Mouse (Mus musculus): ENCODE data around the gene Cryzl1. TPM values are rescaled to one million over a fixed set of nuclear protein-coding genes. Genes with fewer than 3 reads are reported as not detected.
A peak's percentile ranks its signal among the peaks of the same experiment; 100 is the strongest.

The Cryzl1 gene
- polyA plus RNA-seq, 1 experiment from 2014 or later, result 93.0 TPM

DNA sequence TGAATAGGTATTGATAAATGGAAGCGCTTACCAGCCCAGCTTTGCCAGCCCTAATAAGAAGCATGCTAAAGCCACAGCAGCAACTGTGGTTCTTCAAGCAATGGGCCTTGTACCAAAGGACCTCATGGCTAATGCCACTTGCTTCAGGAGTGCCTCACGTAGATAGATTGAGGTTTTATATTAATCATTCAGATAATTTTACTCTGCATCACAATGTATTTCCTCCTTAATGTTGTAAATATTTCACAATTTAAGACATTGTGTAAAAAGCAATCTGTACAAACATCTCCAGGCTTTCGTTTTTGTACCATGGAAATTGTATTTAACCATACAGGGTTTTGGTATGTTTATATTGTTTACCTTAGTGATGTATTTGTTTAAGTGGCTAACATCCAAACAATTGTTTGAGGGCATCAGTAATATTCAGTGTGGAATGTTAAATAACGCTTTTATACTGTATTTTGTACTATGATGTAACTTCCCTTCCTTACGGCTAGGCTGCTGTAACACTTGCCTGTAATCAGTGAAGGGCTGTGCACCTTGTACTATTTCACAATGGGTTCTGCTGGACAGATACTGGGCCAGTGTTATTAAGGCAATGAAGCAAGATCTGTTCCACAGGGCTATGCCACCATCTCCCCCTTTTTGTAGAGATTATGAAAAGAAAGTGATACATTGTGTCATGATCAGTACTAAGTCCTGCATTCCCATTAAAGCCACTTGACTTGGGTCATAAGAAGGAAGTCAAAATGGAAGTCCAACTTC, 50.4 kb downstream of the Cryzl1 start:
- no peaks in the 10 kb centered on the region for H3K27me3 ChIP-seq
- H3K9me3 ChIP-seq, result no peaks in the 10 kb centered on the region
- peaks cover 88% of the 10 kb centered on the region for H3K36me3 ChIP-seq
- no peaks in the 10 kb centered on the region for H3K4me1 ChIP-seq (replicated peaks)
- 92% methylated on average over 5 of the region's 5 CpGs for WGBS
- no peak for ATAC-seq (ENCODE audit: low read depth)
- no peak overlapping the region for H3K9ac ChIP-seq
- no peak overlapping the region for H3K4me2 ChIP-seq
- no peak overlapping the region for H3K27ac ChIP-seq (replicated peaks)
- H3K4me3 ChIP-seq, result no peak overlapping the region

DNA sequence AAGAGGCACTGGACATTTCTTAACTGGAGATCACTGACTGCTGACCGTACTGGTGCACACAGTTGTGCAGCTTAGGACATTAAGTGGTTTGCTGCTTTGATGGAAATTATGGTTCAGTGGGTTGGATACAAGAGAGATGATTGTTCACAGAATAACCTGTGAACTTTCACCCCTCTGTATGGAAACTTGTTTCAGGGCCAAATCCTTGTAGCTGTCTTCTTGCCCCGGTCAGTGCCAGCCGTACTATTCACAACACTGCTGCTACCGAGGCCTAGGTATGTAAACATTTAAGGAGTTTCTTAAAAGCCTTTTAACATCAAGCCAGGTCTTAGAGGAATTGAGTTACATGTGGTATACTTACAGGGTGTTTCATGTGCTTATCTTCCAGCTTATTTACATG, 54.3 kb downstream of the Cryzl1 start:
- no peaks in the 10 kb centered on the region for H3K9me3 ChIP-seq
- H3K4me2 ChIP-seq, result no peak overlapping the region
- no peak for ATAC-seq (ENCODE audit: low read depth)
- H3K4me1 ChIP-seq (replicated peaks), result no peaks in the 10 kb centered on the region
- no peak overlapping the region for H3K27ac ChIP-seq (replicated peaks)
- H3K4me3 ChIP-seq, result no peak overlapping the region
- H3K9ac ChIP-seq, result no peak overlapping the region
- H3K27me3 ChIP-seq, result no peaks in the 10 kb centered on the region
- H3K36me3 ChIP-seq, result peaks cover 86% of the 10 kb centered on the region
- WGBS, result 85% methylated on average over 4 of the region's 4 CpGs

DNA sequence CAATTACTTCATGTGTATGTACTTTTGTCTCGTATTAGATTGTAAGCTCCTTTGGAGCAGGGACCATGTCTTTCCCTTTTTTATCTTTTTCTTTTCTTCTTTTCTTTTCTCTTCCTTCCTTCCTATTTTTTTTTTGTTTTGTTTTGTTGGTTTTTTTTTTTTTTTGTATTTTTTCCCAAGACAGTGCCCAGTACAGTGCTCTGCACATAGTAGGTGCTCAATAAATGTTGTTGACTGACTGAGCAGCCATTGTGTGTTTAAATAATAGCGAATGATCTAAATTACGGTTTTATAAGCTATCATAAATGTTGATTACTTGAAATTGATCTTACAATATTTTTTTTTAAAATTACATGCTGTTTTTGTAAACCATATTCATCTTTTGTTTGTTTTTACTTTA, 65.0 kb downstream of the Cryzl1 start:
- Histone ChIP-seq H3K4me3 (no peak overlapping the region), H3K4me2 (no peak overlapping the region), H3K36me3 (peaks cover 89% of the 10 kb centered on the region), H3K27me3 (no peaks in the 10 kb centered on the region), H3K4me1 (replicated peaks) (peaks cover 18% of the 10 kb centered on the region), H3K27ac (replicated peaks) (no peak overlapping the region), H3K9ac (no peak overlapping the region), H3K9me3 (no peaks in the 10 kb centered on the region)
- no peak for ATAC-seq (ENCODE audit: low read depth)
- 95% methylated on average over 3 of the region's 3 CpGs for WGBS

DNA sequence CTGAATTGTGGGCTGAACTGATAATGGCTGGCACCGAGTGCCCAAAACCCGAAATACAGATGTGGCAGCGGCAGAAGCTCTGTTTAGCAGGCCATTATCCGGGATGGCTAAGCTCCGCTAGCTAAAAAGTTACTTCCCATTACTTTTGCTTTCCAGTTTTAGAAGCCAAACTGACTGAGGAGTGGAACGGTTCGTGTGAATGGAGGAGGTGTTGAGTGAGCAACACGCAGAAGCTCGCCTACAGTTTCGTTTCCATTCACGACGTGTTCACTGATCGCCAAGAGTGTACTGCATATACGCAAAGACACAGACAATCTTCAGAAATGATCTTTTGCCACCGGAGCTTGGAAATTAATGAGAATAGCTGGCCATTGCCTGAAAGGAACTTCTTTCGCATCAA, 66.4 kb downstream of the Cryzl1 start:
- no peak overlapping the region for H3K4me2 ChIP-seq
- WGBS, result 94% methylated on average over 16 of the region's 16 CpGs

DNA sequence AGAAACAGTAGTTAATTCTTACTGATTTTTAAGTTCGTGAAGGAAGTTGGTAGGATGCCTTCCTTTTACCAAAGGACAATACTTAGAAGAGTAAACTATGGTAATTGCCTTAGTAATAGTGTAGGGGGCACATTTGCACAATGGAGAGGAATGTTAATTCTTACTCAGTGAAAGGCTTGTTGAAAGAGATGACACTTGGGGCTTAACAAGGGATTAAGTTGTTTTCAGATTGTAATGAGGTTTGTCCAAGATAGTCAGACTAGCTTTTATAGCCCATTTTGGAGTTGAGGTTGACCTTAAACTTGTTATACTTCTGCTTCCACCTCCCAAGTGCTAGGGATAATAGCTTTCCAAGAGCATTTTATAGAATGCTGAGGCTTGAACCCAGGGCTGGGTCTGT, 67.4 kb downstream of the Cryzl1 start:
- Histone ChIP-seq H3K4me3 (no peak overlapping the region), H3K4me2 (no peak overlapping the region), H3K27ac (replicated peaks) (no peak overlapping the region), H3K36me3 (peaks cover 93% of the 10 kb centered on the region), H3K9ac (no peak overlapping the region), H3K4me1 (replicated peaks) (peaks cover 18% of the 10 kb centered on the region), H3K9me3 (no peaks in the 10 kb centered on the region), H3K27me3 (no peaks in the 10 kb centered on the region)
- 50% methylated on average over 1 of the region's 1 CpGs for WGBS
- ATAC-seq (ENCODE audit: low read depth), result no peak

More for the DNA sequence above, 66.4 kb downstream of the Cryzl1 start:
- peaks cover 93% of the 10 kb centered on the region for H3K36me3 ChIP-seq
- peaks cover 18% of the 10 kb centered on the region for H3K4me1 ChIP-seq (replicated peaks)
- no peak overlapping the region for H3K27ac ChIP-seq (replicated peaks)
- H3K9ac ChIP-seq, result no peak overlapping the region
- no peak overlapping the region for H3K4me3 ChIP-seq
- no peaks in the 10 kb centered on the region for H3K27me3 ChIP-seq
- ATAC-seq (ENCODE audit: low read depth), result no peak
- no peaks in the 10 kb centered on the region for H3K9me3 ChIP-seq

DNA sequence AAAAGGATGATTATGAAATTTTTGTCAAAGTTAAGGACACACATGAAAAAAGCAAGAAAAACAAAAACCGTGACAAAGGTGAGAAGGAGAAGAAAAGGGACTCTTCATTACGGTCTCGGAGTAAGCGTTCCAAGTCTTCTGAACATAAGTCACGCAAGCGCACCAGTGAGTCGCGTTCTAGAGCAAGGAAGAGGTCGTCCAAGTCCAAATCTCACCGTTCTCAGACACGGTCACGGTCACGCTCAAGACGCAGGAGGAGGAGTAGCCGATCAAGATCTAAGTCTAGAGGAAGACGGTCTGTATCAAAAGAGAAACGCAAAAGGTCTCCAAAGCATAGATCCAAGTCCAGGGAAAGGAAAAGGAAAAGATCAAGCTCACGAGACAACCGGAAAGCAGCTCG, 69.0 kb downstream of the Cryzl1 start:
- H3K27ac ChIP-seq (replicated peaks), result no peak overlapping the region
- no peak overlapping the region for H3K4me2 ChIP-seq
- H3K9ac ChIP-seq, result no peak overlapping the region
- H3K27me3 ChIP-seq, result no peaks in the 10 kb centered on the region
- H3K4me1 ChIP-seq (replicated peaks), result peaks cover 18% of the 10 kb centered on the region
- ATAC-seq (ENCODE audit: low read depth), result no peak
- H3K9me3 ChIP-seq, result no peaks in the 10 kb centered on the region
- WGBS, result 98% methylated on average over 20 of the region's 20 CpGs
- H3K4me3 ChIP-seq, result no peak overlapping the region
- peaks cover 93% of the 10 kb centered on the region for H3K36me3 ChIP-seq

DNA sequence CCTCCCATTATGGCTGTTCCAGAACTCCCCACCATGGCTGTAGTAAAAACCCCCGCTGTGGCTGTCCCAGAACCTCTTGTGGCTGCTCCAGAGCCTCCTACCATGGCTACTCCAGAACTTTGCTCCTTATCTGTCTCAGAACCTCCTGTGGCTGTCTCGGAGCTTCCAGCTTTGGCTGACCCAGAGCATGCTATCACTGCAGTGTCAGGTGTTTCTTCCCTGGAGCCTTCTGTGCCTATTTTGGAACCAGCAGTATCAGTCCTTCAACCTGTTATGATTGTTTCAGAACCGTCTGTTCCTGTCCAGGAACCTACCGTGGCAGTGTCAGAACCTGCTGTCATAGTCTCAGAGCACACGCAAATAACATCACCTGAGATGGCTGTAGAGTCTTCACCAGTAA, 70.3 kb downstream of the Cryzl1 start:
- Histone ChIP-seq H3K4me1 (replicated peaks) (peaks cover 18% of the 10 kb centered on the region), H3K4me2 (no peak overlapping the region), H3K27me3 (no peaks in the 10 kb centered on the region), H3K36me3 (peaks cover 93% of the 10 kb centered on the region), H3K4me3 (no peak overlapping the region), H3K9ac (no peak overlapping the region), H3K27ac (replicated peaks) (no peak overlapping the region), H3K9me3 (no peaks in the 10 kb centered on the region)
- no peak for ATAC-seq (ENCODE audit: low read depth)
- WGBS, result 96% methylated on average over 5 of the region's 5 CpGs

DNA sequence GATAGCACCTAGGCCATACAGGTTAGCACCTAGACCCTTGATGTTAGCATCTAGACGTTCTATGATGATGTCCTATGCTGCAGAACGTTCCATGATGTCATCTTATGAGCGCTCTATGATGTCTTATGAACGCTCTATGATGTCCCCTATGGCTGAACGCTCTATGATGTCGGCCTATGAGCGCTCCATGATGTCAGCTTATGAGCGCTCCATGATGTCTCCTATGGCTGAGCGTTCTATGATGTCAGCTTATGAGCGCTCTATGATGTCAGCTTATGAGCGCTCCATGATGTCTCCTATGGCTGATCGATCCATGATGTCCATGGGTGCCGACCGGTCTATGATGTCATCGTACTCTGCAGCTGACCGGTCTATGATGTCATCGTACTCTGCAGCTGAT, 71.5 kb downstream of the Cryzl1 start:
- Histone ChIP-seq H3K9ac (no peak overlapping the region), H3K9me3 (no peaks in the 10 kb centered on the region), H3K4me2 (no peak overlapping the region), H3K27ac (replicated peaks) (no peak overlapping the region), H3K36me3 (peaks cover 86% of the 10 kb centered on the region), H3K27me3 (no peaks in the 10 kb centered on the region), H3K4me3 (no peak overlapping the region), H3K4me1 (replicated peaks) (peaks cover 18% of the 10 kb centered on the region)
- WGBS, result 98% methylated on average over 17 of the region's 17 CpGs
- 0 out of 2 replicates have a peak, but pooled peaks have one; percentile 23 for ATAC-seq (ENCODE audit: low read depth)

DNA sequence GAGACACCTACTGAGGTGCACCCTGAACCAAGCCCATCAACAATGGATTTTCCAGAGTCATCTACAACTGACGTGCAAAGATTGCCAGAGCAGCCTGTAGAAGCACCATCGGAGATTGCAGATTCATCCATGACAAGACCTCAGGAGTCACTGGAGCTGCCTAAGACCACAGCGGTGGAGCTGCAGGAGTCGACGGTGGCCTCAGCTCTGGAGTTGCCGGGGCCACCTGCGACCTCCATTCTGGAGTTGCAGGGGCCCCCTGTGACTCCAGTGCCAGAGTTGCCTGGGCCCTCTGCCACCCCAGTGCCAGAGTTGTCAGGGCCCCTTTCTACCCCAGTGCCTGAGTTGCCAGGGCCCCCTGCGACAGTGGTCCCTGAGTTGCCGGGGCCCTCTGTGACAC, 73.5 kb downstream of the Cryzl1 start:
- 98% methylated on average over 9 of the region's 9 CpGs for WGBS
- no peak overlapping the region for H3K4me3 ChIP-seq
- no peak overlapping the region for H3K4me2 ChIP-seq
- no peak overlapping the region for H3K27ac ChIP-seq (replicated peaks)
- H3K4me1 ChIP-seq (replicated peaks), result peaks cover 8% of the 10 kb centered on the region
- ATAC-seq (ENCODE audit: low read depth), result no peak
- no peak overlapping the region for H3K9ac ChIP-seq
- peaks cover 81% of the 10 kb centered on the region for H3K36me3 ChIP-seq
- no peaks in the 10 kb centered on the region for H3K9me3 ChIP-seq
- H3K27me3 ChIP-seq, result no peaks in the 10 kb centered on the region

DNA sequence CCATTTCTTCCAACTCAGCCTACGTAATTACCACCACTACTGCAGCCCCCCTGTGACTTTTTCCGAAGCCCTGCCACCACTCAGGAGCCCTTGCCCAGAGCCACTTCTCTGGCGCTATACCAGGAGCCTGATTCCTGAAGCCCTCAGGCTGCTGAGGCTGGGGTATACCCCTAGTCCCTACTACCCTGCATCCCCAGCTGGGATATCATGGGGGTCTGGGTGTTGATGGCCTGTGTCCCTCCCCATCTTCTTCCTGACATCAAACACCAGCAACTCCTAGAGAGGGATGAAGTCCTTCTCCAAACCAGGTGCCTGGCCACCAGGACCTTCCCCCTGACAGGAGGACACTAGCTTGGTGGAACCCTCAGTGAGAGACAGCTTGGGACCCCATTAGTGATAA, 76.6 kb downstream of the Cryzl1 start:
- peaks cover 50% of the 10 kb centered on the region for H3K36me3 ChIP-seq
- no peak overlapping the region for H3K27ac ChIP-seq (replicated peaks)
- no peak overlapping the region for H3K4me2 ChIP-seq
- H3K9me3 ChIP-seq, result no peaks in the 10 kb centered on the region
- H3K4me3 ChIP-seq, result no peak overlapping the region
- H3K27me3 ChIP-seq, result no peaks in the 10 kb centered on the region
- H3K9ac ChIP-seq, result no peak overlapping the region
- no peak for ATAC-seq (ENCODE audit: low read depth)
- H3K4me1 ChIP-seq (replicated peaks), result peaks cover 18% of the 10 kb centered on the region
- 96% methylated on average over 3 of the region's 3 CpGs for WGBS

DNA sequence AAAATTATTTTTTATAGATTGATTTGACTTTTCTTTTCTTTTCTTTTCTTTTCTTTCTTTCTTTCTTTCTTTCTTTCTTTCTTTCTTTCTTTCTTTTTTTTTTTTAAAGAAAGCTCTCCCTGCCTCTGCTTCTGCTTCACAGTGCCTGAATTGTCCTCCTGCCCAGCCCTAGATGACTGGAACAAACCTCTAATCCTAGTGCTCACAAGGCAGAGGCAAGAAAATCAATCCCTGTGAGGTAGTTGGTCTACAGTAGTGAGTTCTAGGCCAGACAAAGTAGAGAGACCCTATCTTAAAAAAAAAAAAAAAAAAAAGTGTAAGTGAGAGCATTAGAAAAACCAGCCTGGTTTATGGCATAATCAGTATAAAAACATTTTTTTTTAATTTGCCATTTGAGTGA, 79.0 kb downstream of the Cryzl1 start:
- H3K36me3 ChIP-seq, result peaks cover 26% of the 10 kb centered on the region
- no peaks in the 10 kb centered on the region for H3K27me3 ChIP-seq
- H3K27ac ChIP-seq (replicated peaks), result no peak overlapping the region
- peaks cover 28% of the 10 kb centered on the region for H3K4me1 ChIP-seq (replicated peaks)
- no peaks in the 10 kb centered on the region for H3K9me3 ChIP-seq
- H3K4me3 ChIP-seq, result no peak overlapping the region
- peak overlapping the region; percentile 35; the same call in 1 of the 2 replicates for H3K4me2 ChIP-seq
- H3K9ac ChIP-seq, result no peak overlapping the region
- ATAC-seq (ENCODE audit: low read depth), result no peak

DNA sequence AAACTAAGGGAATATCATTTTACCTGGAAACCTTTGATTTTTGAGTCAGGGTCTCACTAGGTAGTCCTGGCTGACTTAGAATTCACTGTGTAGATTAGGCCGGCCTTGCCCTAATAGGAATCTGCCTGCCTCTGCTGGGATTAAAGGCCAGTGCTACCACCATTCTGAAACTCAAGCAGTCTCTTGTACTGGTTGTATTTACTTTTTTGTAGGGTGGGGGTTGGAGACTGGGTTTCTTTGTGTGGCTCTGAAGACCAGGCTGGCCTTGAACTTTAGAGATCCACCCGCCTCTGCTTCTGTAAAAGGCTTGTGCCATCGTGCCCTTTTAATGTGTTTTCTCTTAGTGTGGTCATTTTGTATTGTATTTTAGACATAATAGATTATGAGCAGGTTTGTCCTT, 79.5 kb downstream of the Cryzl1 start:
- H3K36me3 ChIP-seq, result peaks cover 22% of the 10 kb centered on the region
- H3K4me2 ChIP-seq, result peak overlapping the region; percentile 97
- H3K27me3 ChIP-seq, result no peaks in the 10 kb centered on the region
- 61% methylated on average over 3 of the region's 3 CpGs for WGBS
- H3K9me3 ChIP-seq, result no peaks in the 10 kb centered on the region
- peaks cover 31% of the 10 kb centered on the region for H3K4me1 ChIP-seq (replicated peaks)
- H3K27ac ChIP-seq (replicated peaks), result no peak overlapping the region
- H3K4me3 ChIP-seq, result peak overlapping the region; percentile 84
- peak overlapping the region; percentile 64 for H3K9ac ChIP-seq
- no peak for ATAC-seq (ENCODE audit: low read depth)

DNA sequence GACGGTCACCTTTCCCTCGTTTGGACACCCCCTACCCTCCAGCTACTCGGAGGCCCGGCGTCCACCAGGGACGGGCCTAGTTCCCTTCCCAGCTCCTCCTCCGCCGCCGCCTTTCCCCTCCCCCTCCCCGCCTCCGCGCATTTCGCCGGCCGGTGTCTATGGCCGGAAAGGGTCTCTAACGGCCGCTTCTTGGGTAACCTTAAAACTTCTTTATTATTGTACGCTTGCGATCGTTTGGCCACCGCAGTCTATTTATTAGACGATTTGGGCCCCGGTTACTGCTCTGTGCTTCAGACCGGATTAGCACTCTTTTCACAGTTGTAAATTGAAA, 80.6 kb downstream of the Cryzl1 start:
- Histone ChIP-seq H3K27me3 (no peaks in the 10 kb centered on the region), H3K27ac (replicated peaks) (peak overlapping the region; percentile 99), H3K9me3 (no peaks in the 10 kb centered on the region), H3K4me3 (peak overlapping the region; percentile 84), H3K36me3 (peaks cover 17% of the 10 kb centered on the region), H3K4me1 (replicated peaks) (peaks cover 31% of the 10 kb centered on the region), H3K9ac (peak overlapping the region; percentile 91), H3K4me2 (peak overlapping the region; percentile 97)
- WGBS, result under 1% methylated on average over 25 of the region's 25 CpGs
- ATAC-seq (ENCODE audit: low read depth), result peak; percentile 68
